Mouse (Mus musculus) erythroblast, embryonic 14.5 days (primary cell): ENCODE measurements around the gene Col18a1.

Experiments used
- GATA1 ChIP-seq: IDR thresholded peaks from 2 replicates; pipeline ENCODE4 v1.6.1; 2012; ENCODE audit warnings: low read length, inconsistent platforms, mixed read lengths
- TAL1 ChIP-seq: IDR thresholded peaks from 3 replicates; pipeline ENCODE4 v1.6.1; 2012; ENCODE audit warnings: low read length, inconsistent platforms, mixed read lengths

DNA sequence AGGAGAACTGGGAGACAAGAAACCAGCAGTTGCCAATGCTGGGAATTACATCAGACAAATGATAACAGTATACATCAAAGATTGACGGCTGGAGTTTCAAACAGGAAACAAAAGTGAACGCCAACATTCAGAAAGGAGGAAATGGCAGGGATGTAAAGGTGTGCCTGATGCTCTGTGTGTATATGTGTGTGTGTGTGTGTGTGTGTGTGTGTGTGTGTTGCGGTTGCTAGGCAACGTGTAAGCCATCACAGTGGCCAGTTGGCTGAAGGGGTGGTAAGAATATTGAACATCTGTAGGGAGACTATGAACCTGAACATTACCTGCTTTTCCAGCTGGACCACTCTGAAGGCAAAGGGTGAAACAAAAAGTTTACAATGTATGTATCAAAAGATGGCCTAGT is 37.6 kb upstream of the Col18a1 start:
- TF ChIP-seq GATA1 = no peak
- TF ChIP-seq TAL1 = no peak
